Mouse (Mus musculus) lung, postnatal 14 days (tissue): ENCODE measurements around the gene Crybg1.

Experiments used
- DNase-seq: peaks from one replicate; pipeline ENCODE4 v3.0.0; 2021

Gene Crybg1

GRCm38 (mm10) chr10:44148337-44149317 is at the start of gene Crybg1:
Crybg1 (minus strand) TSS chr10:44148853.
- peak; percentile 62 for DNase-seq

- DNase-seq, result peak; percentile 6
Measured at GRCm38 (mm10) chr10:44177365-44177764, 28.7 kb upstream of the Crybg1 start.

DNA sequence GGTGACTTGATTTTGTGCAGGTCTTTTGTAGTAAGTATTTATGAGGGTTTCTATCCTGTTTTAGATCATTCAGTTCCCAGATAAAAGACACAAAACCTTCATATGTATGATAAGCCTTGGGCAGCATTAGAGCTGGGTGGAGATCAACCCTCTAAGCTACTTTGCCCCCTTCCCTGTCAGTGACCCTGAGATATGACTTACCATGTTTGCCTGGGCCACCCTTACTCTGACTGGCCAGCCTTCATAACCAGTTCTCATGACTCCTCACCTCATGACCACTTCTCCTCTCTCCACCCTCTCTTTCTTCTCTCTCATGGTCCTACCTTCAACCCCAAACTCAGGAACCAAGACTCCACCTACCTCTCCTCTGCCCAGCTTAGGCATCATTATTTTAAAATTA is 27.9 kb upstream of the Crybg1 start:
- no peak for DNase-seq

GRCm38 (mm10) chr10:44176120-44176519 is 27.5 kb upstream of the Crybg1 start:
- no peak for DNase-seq

- no peak for DNase-seq
Measured at GRCm38 (mm10) chr10:44170145-44170544, 21.5 kb upstream of the Crybg1 start.

- DNase-seq, result no peak
Measured at GRCm38 (mm10) chr10:44167061-44167460, 18.4 kb upstream of the Crybg1 start.

DNA sequence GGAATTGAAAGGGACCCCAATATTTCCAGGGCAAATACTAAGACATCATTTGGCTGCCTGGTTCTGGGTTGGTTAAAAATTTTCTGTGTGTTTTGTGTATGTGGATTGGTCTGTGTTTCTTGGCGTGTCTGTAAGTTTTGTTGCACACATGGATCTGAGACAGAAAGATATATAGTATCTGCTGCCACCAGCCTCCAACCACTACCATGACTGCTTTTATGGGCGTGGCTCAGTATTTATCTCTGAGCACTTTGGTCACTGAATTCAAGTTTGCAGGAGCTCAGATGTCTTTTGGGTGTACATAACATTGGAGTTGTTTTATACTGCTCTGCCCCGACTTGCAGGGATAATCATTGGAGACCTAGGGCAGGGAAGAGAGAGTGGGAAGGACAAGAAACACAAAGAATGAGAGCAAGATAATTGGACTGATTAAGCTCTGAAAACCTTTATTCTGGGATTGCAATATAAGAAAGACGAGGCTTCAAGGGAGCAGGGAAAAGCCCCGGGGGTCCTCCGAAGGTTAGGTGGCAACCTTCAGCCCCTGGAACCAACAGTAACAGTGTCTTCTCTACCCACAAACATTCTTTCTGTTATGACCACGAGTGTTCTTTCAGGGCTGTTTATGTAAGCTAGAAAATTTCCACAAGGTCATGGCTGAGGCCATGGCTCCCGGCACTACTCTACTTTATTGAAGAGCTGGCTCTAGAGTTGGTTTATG is 15.8 kb upstream of the Crybg1 start:
- no peak for DNase-seq

- no peak for DNase-seq
Measured at GRCm38 (mm10) chr10:44163028-44163427, 14.4 kb upstream of the Crybg1 start.

GRCm38 (mm10) chr10:44160150-44160549 is 11.5 kb upstream of the Crybg1 start:
- no peak for DNase-seq

DNA sequence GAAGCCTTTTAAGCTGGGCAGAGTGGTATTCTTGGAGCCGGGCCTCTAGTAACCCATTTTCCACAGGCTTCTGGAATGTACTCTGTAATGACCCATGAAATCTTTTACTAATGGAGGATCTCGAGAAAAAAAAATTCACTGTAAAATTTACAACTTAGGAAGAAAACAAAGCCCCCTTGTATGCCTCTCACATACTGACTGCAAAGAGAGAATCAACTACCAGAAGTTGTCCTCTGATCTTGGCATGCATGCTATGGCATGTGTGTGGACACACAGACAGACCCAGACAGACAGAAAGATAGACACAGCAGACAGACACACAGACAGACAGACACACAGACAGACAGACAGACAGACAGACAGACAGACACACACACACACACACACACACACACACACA is 8.8 kb upstream of the Crybg1 start:
- no peak for DNase-seq

DNA sequence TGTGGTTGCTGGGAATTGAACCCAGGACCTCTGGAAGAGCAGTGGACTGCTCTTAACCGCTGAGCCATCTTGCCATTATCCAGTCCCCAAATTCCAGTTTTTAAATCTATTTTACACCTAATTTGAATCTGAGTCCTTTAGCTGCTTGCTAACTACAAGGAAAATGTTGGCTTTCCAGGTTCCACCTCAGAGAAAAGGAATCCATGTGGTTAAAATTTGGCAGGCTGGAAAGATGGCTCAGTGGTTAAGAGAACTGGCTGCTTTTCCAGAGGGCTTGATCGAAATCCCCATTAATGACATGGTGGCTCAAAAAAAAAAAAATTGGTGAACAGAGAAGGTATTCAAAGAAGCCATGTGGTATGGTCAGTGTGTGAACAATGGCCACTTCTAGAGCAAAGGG is 1.8 kb upstream of the Crybg1 start:
- no peak for DNase-seq

DNA sequence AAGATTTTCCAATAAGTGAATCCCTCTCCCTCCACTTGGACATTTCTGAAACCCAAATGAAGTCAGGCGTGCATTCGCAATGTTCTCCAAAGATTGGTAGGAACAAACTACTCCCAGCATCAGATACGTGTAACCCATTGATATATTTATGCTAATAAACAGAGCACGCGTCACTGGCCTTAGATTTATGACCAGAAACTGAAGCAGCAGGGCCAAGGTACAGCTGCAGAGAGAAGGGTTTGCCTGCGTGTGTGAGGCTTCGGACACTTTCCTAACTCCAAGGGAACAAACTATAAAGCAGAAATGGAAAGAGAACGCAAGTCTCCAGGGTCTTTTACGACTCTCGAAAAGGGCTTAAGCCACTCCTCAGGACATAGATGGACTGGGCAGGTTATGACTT is 5.3 kb downstream of the Crybg1 start:
- DNase-seq, result no peak

DNA sequence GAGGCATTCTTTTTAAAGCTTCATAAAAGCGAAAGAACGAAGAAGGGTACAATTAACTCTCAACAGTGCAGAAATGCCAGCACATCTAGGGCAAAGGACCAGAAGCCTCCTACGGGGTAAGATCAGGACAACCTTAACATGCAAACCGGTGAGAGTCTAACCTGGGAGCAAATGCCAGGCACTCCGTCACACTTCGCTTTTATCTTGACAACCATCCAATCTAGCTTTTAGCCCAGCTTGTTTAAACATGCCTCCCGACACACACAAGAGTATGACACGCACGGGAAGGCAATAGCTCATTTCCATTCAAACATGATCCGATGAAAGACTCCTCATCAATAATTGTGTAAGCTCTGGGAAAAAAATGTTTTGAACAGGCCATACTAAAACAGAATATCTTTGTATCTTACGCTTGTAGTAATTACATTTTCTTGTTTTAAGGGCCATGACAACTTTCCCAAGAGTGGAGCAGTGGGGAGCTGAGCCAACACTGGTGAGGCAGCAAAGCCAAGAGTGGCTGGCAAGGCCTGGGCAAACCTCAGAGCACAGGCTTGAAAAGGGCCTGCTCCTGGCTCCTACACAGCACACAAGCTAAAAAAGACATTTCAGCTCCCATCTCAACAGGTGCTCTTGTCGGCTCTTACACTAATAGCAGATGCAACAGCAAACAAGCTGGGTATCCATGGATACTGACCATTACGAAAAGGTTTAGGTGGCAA is 10.4 kb downstream of the Crybg1 start:
- no peak for DNase-seq

DNA sequence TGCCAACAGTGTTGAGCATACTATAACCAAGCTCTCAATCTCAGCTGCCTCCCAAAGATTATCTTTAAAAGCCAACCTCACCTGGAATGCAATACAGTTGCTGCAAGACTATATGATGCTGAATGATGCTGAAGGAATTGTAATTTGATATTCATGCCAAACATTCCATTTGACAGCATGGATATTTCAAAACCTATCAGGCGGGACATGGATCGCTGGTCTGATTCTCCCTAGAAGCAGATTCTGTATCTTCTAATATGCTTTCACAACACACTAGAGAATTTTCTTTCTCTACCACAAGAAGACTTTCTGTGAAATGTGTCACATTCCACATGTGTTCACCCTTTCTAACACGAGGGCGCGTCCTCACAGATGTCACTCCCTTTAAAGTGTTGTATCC is 22.6 kb downstream of the Crybg1 start:
- no peak for DNase-seq

DNA sequence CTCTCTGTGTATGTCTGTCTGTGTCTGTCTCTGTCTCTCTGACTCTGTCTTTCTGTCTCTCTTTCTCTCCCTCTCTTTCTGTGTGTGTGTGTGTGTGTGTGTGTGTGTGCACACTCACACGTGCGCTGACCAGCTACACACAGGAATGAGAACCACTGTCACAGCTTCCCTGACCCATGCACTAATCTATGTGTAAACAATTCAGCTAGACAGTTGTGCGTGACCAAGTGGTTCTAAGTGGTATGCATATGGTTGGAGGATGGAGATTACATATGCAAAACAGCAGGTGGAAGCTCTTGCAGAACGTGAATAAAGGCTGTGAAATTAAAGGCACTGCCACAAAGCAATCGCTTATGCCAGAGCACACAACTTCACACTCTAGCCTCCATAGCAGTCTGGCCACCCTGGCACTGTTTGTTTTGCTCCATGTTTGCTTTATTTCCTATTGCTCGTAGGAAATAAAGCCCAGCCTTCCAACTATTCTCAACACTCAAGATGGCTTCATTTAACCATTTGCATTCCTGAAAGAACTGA is 24.2 kb downstream of the Crybg1 start:
- DNase-seq, result no peak

- no peak for DNase-seq
Measured at GRCm38 (mm10) chr10:44118616-44119015, 30.0 kb downstream of the Crybg1 start.

GRCm38 (mm10) chr10:44116796-44117195 is 31.9 kb downstream of the Crybg1 start:
- DNase-seq, result no peak

GRCm38 (mm10) chr10:44114611-44115010 is 34.0 kb downstream of the Crybg1 start:
- no peak for DNase-seq

- DNase-seq, result no peak
Measured at GRCm38 (mm10) chr10:44112005-44112675, 36.5 kb downstream of the Crybg1 start.

- DNase-seq, result no peak
Measured at GRCm38 (mm10) chr10:44111168-44111567, 37.5 kb downstream of the Crybg1 start.

DNA sequence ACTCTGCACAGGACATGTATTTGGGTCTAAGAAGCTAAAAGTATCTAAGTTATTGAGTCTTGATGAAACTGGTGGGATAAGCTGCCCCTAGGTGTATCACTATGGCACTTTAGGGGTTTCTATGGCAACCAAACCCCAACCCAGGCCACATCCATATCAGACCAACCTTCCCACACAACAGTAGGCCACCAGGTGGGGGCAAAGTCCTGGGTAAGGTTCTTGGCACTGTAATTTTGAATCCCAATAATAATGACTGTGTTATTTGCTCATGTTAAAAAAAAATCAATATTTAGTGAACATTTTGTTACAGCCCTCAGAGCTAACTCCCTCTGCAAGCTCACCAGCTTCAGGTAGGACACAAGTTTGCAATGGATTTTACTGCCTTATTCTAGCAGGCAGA is 38.2 kb downstream of the Crybg1 start:
- no peak for DNase-seq

DNA sequence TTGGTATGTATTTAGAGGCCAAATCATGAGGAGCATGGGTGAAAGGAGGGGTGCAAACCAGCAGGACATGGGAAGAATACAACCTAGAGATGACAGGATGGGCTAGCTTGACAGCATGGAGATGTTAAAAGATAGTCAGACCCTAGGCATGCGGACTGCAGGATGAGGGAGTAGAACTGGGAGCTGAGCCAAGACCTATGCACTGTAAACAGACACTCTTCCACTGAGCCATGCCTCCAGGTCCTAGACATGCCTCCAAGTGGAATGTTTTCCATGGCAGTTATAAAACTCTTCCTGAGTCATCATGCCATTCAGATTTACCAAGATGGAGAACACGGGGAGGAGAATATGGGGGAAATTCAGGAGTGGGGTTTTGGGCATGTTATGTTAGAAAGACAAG is 53.9 kb downstream of the Crybg1 start:
- no peak for DNase-seq

GRCm38 (mm10) chr10:44091757-44092156 is 56.9 kb downstream of the Crybg1 start:
- DNase-seq, result no peak
